Mouse (Mus musculus) heart, postnatal 0 days (tissue): ENCODE results near the gene Gdpd4.

ENCODE experiments used
- CTCF ChIP-seq: IDR thresholded peaks from 2 replicates; pipeline ENCODE4 v1.5.1; 2016; ENCODE audit warnings: antibody characterized with exemption, control low read depth, low read depth
- EP300 ChIP-seq: IDR thresholded peaks from 2 replicates; pipeline ENCODE4 v1.6.1; 2016; ENCODE audit warnings: antibody characterized with exemption, low read depth

DNA sequence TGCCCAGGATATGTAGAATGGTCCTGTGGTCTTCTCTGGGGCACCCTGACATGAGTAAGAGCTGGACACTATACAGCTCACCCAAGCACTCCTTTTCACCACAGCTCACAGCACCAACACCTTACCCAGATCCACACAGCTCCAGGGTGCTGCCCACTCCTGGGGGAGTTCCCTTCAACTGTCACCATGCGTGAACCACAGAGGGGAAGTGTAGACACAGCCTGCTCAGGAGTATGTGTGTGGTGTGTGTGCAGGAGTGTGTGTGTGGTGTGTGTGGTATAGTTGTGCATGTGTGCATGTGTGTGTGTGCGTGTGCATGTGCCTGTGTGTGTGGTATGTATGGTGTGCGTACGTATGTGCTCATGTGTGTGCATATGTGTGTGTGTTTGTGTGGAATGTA lies 176.1 kb downstream of the Gdpd4 start:
- TF ChIP-seq CTCF = no peak
- no peak for TF ChIP-seq EP300
